Mouse (Mus musculus): ENCODE measurements at regions not wholly inside any gene's neighbourhood (a gene's known extent, or its start where the extent isn't known, plus 50 kb on each side); places are given as distances from the start of the nearest gene placed in this dataset.
"Not testable (repeated sequence)": the region's sequence is repeated elsewhere in the genome, so short reads cannot be mapped to it uniquely, and the experiment has no call there.

- no peak for DNase-seq (ENCODE audit: low read depth, low spot score)
- no peak for ATAC-seq
- TF ChIP-seq CTCF (IDR thresholded peaks at IDR 0.05), result no peak
- POLR2A ChIA-PET, result no interaction called here
- in situ Hi-C loops (cut with MboI; ENCODE audit: low pct_unique_long_range_greater_than_20kb), result no loop called here
- peaks cover 3% of the 10 kb centered on the region for H3K27me3 ChIP-seq
- CTCF ChIA-PET, result no interaction called here
Observed at GRCm38 (mm10) chr8:57048490-57048889, 272.3 kb upstream of the Hand2 start.

GRCm38 (mm10) chr8:57048909-57049308, 271.9 kb upstream of the Hand2 start:
- no peak for TF ChIP-seq CTCF (IDR thresholded peaks at IDR 0.05)
- ATAC-seq (no peak), DNase-seq (ENCODE audit: low read depth, low spot score) (no peak)
- peaks cover 3% of the 10 kb centered on the region for H3K27me3 ChIP-seq
- in situ Hi-C loops (cut with MboI; ENCODE audit: low pct_unique_long_range_greater_than_20kb), result no loop called here
- POLR2A ChIA-PET, result no interaction called here
- CTCF ChIA-PET, result no interaction called here

- DNase-seq (ENCODE audit: low read depth, low spot score), result no peak
- H3K27me3 ChIP-seq, result no peaks in the 10 kb centered on the region
- ATAC-seq, result no peak
- POLR2A ChIA-PET, result no interaction called here
- CTCF ChIA-PET, result no interaction called here
- TF ChIP-seq CTCF (IDR thresholded peaks at IDR 0.05), result no peak
- in situ Hi-C loops (cut with MboI; ENCODE audit: low pct_unique_long_range_greater_than_20kb), result no loop called here
Observed at GRCm38 (mm10) chr8:57052661-57053060, 268.1 kb upstream of the Hand2 start.

- CTCF ChIA-PET, result no interaction called here
- DNase-seq (ENCODE audit: low read depth, low spot score), result no peak
- TF ChIP-seq CTCF (IDR thresholded peaks at IDR 0.05), result no peak
- no peak for ATAC-seq
- POLR2A ChIA-PET, result no interaction called here
- in situ Hi-C loops (cut with MboI; ENCODE audit: low pct_unique_long_range_greater_than_20kb), result no loop called here
- H3K27me3 ChIP-seq, result no peaks in the 10 kb centered on the region
Observed at GRCm38 (mm10) chr8:57076995-57077394, 243.8 kb upstream of the Hand2 start.

- CTCF ChIA-PET, result interaction anchor here (2.2 kb wide), 1 partner anchor 12 kb away, joined by 5 read pairs; no protein-coding TSS in a partner anchor
- in situ Hi-C loops (cut with MboI; ENCODE audit: low pct_unique_long_range_greater_than_20kb), result no loop called here
- no peak for ATAC-seq
- DNase-seq (ENCODE audit: low read depth, low spot score), result no peak
- no peaks in the 10 kb centered on the region for H3K27me3 ChIP-seq
- POLR2A ChIA-PET, result no interaction called here
- no peak for TF ChIP-seq CTCF (IDR thresholded peaks at IDR 0.05)
Observed at GRCm38 (mm10) chr8:57086811-57087210, 234.0 kb upstream of the Hand2 start.

- in situ Hi-C loops (cut with MboI; ENCODE audit: low pct_unique_long_range_greater_than_20kb), result no loop called here
- ChIA-PET POLR2A (no interaction called here), CTCF (no interaction called here)
- no peaks in the 10 kb centered on the region for H3K27me3 ChIP-seq
- no peak for TF ChIP-seq CTCF (IDR thresholded peaks at IDR 0.05)
- ATAC-seq (no peak), DNase-seq (ENCODE audit: low read depth, low spot score) (no peak)
Observed at GRCm38 (mm10) chr8:57092403-57092802, 228.4 kb upstream of the Hand2 start.

- DNase-seq (ENCODE audit: low read depth, low spot score), result no peak
- no peak for ATAC-seq
- H3K27me3 ChIP-seq, result no peaks in the 10 kb centered on the region
- in situ Hi-C loops (cut with MboI; ENCODE audit: low pct_unique_long_range_greater_than_20kb), result no loop called here
- POLR2A ChIA-PET, result no interaction called here
- CTCF ChIA-PET, result no interaction called here
- TF ChIP-seq CTCF (IDR thresholded peaks at IDR 0.05), result no peak
Observed at GRCm38 (mm10) chr8:57095169-57095568, 225.6 kb upstream of the Hand2 start.

- DNase-seq (ENCODE audit: low read depth, low spot score); ATAC-seq; in situ Hi-C loops (cut with MboI; ENCODE audit: low pct_unique_long_range_greater_than_20kb); POLR2A ChIA-PET; CTCF ChIA-PET; H3K27me3 ChIP-seq: not testable (repeated sequence)
Observed at GRCm38 (mm10) chr8:57110765-57111402, 209.9 kb upstream of the Hand2 start.

GRCm38 (mm10) chr8:57111403-57111771, 209.4 kb upstream of the Hand2 start:
- H3K27me3 ChIP-seq, result no peaks in the 10 kb centered on the region
- ATAC-seq (no peak), DNase-seq (ENCODE audit: low read depth, low spot score) (no peak)
- ChIA-PET CTCF (no interaction called here), POLR2A (no interaction called here)
- in situ Hi-C loops (cut with MboI; ENCODE audit: low pct_unique_long_range_greater_than_20kb), result no loop called here
- TF ChIP-seq CTCF (IDR thresholded peaks at IDR 0.05), result no peak

- CTCF ChIA-PET, result no interaction called here
- ATAC-seq, result no peak
Observed at GRCm38 (mm10) chr8:57113915-57114314, 206.9 kb upstream of the Hand2 start.

GRCm38 (mm10) chr8:57115303-57115702, 205.5 kb upstream of the Hand2 start:
- ChIA-PET CTCF (no interaction called here), POLR2A (no interaction called here)
- DNase-seq (ENCODE audit: low read depth, low spot score) (no peak), ATAC-seq (no peak)
- no peaks in the 10 kb centered on the region for H3K27me3 ChIP-seq
- in situ Hi-C loops (cut with MboI; ENCODE audit: low pct_unique_long_range_greater_than_20kb), result no loop called here
- no peak for TF ChIP-seq CTCF (IDR thresholded peaks at IDR 0.05)

More at GRCm38 (mm10) chr8:57113915-57114314, 206.9 kb upstream of the Hand2 start:
- no peak for DNase-seq (ENCODE audit: low read depth, low spot score)
- H3K27me3 ChIP-seq, result no peaks in the 10 kb centered on the region
- in situ Hi-C loops (cut with MboI; ENCODE audit: low pct_unique_long_range_greater_than_20kb), result no loop called here
- TF ChIP-seq CTCF (IDR thresholded peaks at IDR 0.05), result no peak
- POLR2A ChIA-PET, result no interaction called here

GRCm38 (mm10) chr8:57134041-57134440, 186.7 kb upstream of the Hand2 start:
- ChIA-PET CTCF (no interaction called here), POLR2A (no interaction called here)
- in situ Hi-C loops (cut with MboI; ENCODE audit: low pct_unique_long_range_greater_than_20kb), result no loop called here

More at GRCm38 (mm10) chr8:57134041-57134440, 186.7 kb upstream of the Hand2 start:
- DNase-seq (ENCODE audit: low read depth, low spot score), result no peak
- peaks cover 4% of the 10 kb centered on the region for H3K27me3 ChIP-seq
- TF ChIP-seq CTCF (IDR thresholded peaks at IDR 0.05), result no peak
- ATAC-seq, result no peak

Measured in Patski (cell line).